Mouse (Mus musculus): ENCODE data around the gene 2010003K11Rik. TPM values are rescaled to one million over a fixed set of nuclear protein-coding genes. Genes with fewer than 3 reads are reported as not detected.

2010003K11Rik gene
- polyA plus RNA-seq, 1 experiment from 2014 or later = not detected

DNA sequence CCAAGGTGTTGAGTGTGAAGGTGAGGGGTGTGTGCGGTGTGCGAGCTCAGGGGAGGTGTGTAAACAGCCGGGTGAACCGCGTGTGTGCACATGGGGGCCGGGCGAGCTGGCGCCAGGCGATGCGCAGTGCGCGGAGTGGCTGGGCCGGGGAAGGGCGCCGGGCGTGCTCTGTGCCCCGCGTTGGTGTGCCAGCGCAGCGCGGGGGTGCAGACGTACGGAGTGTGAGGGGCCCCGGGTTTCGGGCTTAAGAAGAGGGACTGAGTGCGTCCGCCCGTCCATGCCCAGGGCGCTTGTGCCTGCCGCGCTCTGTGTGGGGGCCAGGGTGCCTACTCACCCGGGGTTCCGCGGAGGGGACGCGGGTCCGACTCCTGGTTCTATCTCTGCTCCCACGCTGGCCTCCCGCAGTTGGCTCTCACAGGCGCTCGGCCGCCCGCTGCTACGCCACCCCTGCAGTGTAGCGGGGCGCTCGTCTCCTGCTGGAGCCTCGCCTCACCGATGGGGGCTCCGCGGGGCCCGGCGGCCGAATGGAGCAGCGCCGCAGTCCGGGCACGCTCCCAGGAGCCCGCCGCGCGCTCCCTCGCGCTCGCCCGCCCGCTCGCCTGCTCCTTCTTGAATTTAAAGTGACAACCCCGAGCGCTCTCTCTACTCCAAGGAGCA, 21.7 kb downstream of the 2010003K11Rik start:
- H3K4me3 ChIP-seq (ENCODE audit: low read depth, low read length) = peak overlapping the region; percentile 54
- WGBS (ENCODE audit: insufficient replicate concordance) = under 1% methylated on average over 70 of the region's 70 CpGs
- H3K27me3 ChIP-seq (ENCODE audit: control insufficient read depth, insufficient read depth, low read length) = peaks cover 27% of the 10 kb centered on the region

DNA sequence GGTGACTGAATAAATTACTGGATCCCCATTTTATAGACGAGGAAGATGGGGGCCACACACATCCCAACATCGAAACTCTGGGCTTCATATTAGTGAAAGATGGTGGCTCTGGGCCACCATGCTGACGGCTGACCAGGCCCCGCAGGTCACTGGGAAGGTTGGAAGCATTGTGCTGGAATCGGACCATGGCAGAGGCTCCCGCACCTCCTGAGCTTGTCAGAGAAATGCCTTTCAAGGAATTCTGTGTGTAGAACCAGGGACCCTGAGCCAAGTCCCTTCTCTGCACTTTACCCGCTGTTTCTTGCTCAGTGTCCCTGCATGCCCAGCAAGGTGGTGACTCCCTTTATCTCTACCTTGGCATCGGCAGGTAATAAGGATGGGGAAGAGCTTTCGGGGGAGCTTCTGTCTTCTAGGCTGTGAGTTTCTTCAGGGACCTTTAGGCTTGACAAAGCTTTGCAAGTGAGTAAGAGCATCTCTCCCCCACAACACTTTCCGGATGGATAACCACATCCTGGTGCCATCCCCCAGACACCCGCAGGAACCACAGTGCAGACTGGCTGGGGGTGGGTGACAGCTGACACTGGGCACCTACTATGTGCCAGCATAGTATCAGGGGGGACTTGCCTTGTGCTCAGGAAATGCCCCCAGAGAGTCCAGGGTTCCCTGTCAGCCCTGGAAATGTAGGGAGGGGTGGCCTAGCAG, 23.0 kb downstream of the 2010003K11Rik start:
- H3K36me3 ChIP-seq (ENCODE audit: control insufficient read depth, insufficient read depth, low read length) = no peaks in the 10 kb centered on the region
- no peak for ATAC-seq (replicated peaks; ENCODE audit: insufficient number of reproducible peaks, low FRiP score, low TSS enrichment)
- H3K27ac ChIP-seq (ENCODE audit: low read depth, low read length) = no peak overlapping the region
- H3K4me3 ChIP-seq (ENCODE audit: low read depth, low read length) = no peak overlapping the region
- peaks cover 27% of the 10 kb centered on the region for H3K27me3 ChIP-seq (ENCODE audit: control insufficient read depth, insufficient read depth, low read length)
- no peaks in the 10 kb centered on the region for H3K9me3 ChIP-seq (replicated peaks; ENCODE audit: control insufficient read depth, low read length)
- 65% methylated on average over 11 of the region's 11 CpGs for whole genome bisulfite sequencing (ENCODE audit: insufficient replicate concordance)
- no peak overlapping the region for H3K9ac ChIP-seq (ENCODE audit: low read depth, low read length)
- peaks cover 6% of the 10 kb centered on the region; the same call in 1 of the 2 replicates for H3K4me1 ChIP-seq (ENCODE audit: control insufficient read depth, insufficient read depth, low read length)
- H3K4me2 ChIP-seq = no peak overlapping the region

More for the DNA sequence above, 21.7 kb downstream of the 2010003K11Rik start:
- Histone ChIP-seq H3K9me3 (replicated peaks; ENCODE audit: control insufficient read depth, low read length) (no peaks in the 10 kb centered on the region), H3K4me2 (peak overlapping the region; percentile 94), H3K36me3 (ENCODE audit: control insufficient read depth, insufficient read depth, low read length) (no peaks in the 10 kb centered on the region), H3K4me1 (ENCODE audit: control insufficient read depth, insufficient read depth, low read length) (peaks cover 6% of the 10 kb centered on the region; the same call in 1 of the 2 replicates), H3K27ac (ENCODE audit: low read depth, low read length) (no peak overlapping the region), H3K9ac (ENCODE audit: low read depth, low read length) (peak overlapping the region; percentile 66)
- 0 out of 2 replicates have a peak, but pooled peaks have one; percentile 17 for ATAC-seq (replicated peaks; ENCODE audit: insufficient number of reproducible peaks, low FRiP score, low TSS enrichment)

GRCm38 (mm10) chr19:4474739-4475138, 23.6 kb downstream of the 2010003K11Rik start:
- Histone ChIP-seq H3K9ac (ENCODE audit: low read depth, low read length) (no peak overlapping the region), H3K27me3 (ENCODE audit: control insufficient read depth, insufficient read depth, low read length) (peaks cover 27% of the 10 kb centered on the region), H3K4me3 (ENCODE audit: low read depth, low read length) (no peak overlapping the region), H3K4me2 (no peak overlapping the region), H3K4me1 (ENCODE audit: control insufficient read depth, insufficient read depth, low read length) (peaks cover 6% of the 10 kb centered on the region; the same call in 1 of the 2 replicates), H3K27ac (ENCODE audit: low read depth, low read length) (no peak overlapping the region), H3K36me3 (ENCODE audit: control insufficient read depth, insufficient read depth, low read length) (no peaks in the 10 kb centered on the region), H3K9me3 (replicated peaks; ENCODE audit: control insufficient read depth, low read length) (no peaks in the 10 kb centered on the region)
- 43% methylated on average over 3 of the region's 3 CpGs for WGBS (ENCODE audit: insufficient replicate concordance)
- no peak for ATAC-seq (replicated peaks; ENCODE audit: insufficient number of reproducible peaks, low FRiP score, low TSS enrichment)

- Histone ChIP-seq H3K4me1 (ENCODE audit: control insufficient read depth, insufficient read depth, low read length) (peaks cover 6% of the 10 kb centered on the region; the same call in 1 of the 2 replicates), H3K9me3 (replicated peaks; ENCODE audit: control insufficient read depth, low read length) (no peaks in the 10 kb centered on the region), H3K4me2 (no peak overlapping the region), H3K27ac (ENCODE audit: low read depth, low read length) (no peak overlapping the region), H3K9ac (ENCODE audit: low read depth, low read length) (no peak overlapping the region), H3K36me3 (ENCODE audit: control insufficient read depth, insufficient read depth, low read length) (no peaks in the 10 kb centered on the region), H3K27me3 (ENCODE audit: control insufficient read depth, insufficient read depth, low read length) (peaks cover 27% of the 10 kb centered on the region), H3K4me3 (ENCODE audit: low read depth, low read length) (no peak overlapping the region)
- no peak for ATAC-seq (replicated peaks; ENCODE audit: insufficient number of reproducible peaks, low FRiP score, low TSS enrichment)
- WGBS (ENCODE audit: insufficient replicate concordance) = 86% methylated on average over 5 of the region's 5 CpGs
Observed at GRCm38 (mm10) chr19:4473549-4473948, 24.8 kb downstream of the 2010003K11Rik start.

- no peaks in the 10 kb centered on the region for H3K27me3 ChIP-seq (ENCODE audit: control insufficient read depth, insufficient read depth, low read length)
- H3K4me2 ChIP-seq = no peak overlapping the region
- no peaks in the 10 kb centered on the region for H3K36me3 ChIP-seq (ENCODE audit: control insufficient read depth, insufficient read depth, low read length)
- 23% methylated on average over 5 of the region's 5 CpGs for WGBS (ENCODE audit: insufficient replicate concordance)
- H3K4me3 ChIP-seq (ENCODE audit: low read depth, low read length) = no peak overlapping the region
- H3K9ac ChIP-seq (ENCODE audit: low read depth, low read length) = no peak overlapping the region
- H3K27ac ChIP-seq (ENCODE audit: low read depth, low read length) = no peak overlapping the region
- no peak for ATAC-seq (replicated peaks; ENCODE audit: insufficient number of reproducible peaks, low FRiP score, low TSS enrichment)
- H3K9me3 ChIP-seq (replicated peaks; ENCODE audit: control insufficient read depth, low read length) = no peaks in the 10 kb centered on the region
- no peaks in the 10 kb centered on the region for H3K4me1 ChIP-seq (ENCODE audit: control insufficient read depth, insufficient read depth, low read length)
Observed at GRCm38 (mm10) chr19:4468363-4468762, 30.0 kb downstream of the 2010003K11Rik start.

- Histone ChIP-seq H3K27ac (ENCODE audit: low read depth, low read length) (no peak overlapping the region), H3K36me3 (ENCODE audit: control insufficient read depth, insufficient read depth, low read length) (no peaks in the 10 kb centered on the region), H3K9me3 (replicated peaks; ENCODE audit: control insufficient read depth, low read length) (no peaks in the 10 kb centered on the region), H3K4me2 (no peak overlapping the region), H3K9ac (ENCODE audit: low read depth, low read length) (no peak overlapping the region), H3K4me1 (ENCODE audit: control insufficient read depth, insufficient read depth, low read length) (no peaks in the 10 kb centered on the region), H3K27me3 (ENCODE audit: control insufficient read depth, insufficient read depth, low read length) (no peaks in the 10 kb centered on the region), H3K4me3 (ENCODE audit: low read depth, low read length) (no peak overlapping the region)
- no peak for ATAC-seq (replicated peaks; ENCODE audit: insufficient number of reproducible peaks, low FRiP score, low TSS enrichment)
- WGBS (ENCODE audit: insufficient replicate concordance) = 80% methylated on average over 4 of the region's 4 CpGs
Observed at GRCm38 (mm10) chr19:4464666-4465065, 33.7 kb downstream of the 2010003K11Rik start.

GRCm38 (mm10) chr19:4461981-4462380, 36.4 kb downstream of the 2010003K11Rik start:
- Histone ChIP-seq H3K9me3 (replicated peaks; ENCODE audit: control insufficient read depth, low read length) (no peaks in the 10 kb centered on the region), H3K9ac (ENCODE audit: low read depth, low read length) (no peak overlapping the region), H3K4me1 (ENCODE audit: control insufficient read depth, insufficient read depth, low read length) (no peaks in the 10 kb centered on the region), H3K27me3 (ENCODE audit: control insufficient read depth, insufficient read depth, low read length) (no peaks in the 10 kb centered on the region), H3K27ac (ENCODE audit: low read depth, low read length) (no peak overlapping the region), H3K4me3 (ENCODE audit: low read depth, low read length) (no peak overlapping the region), H3K4me2 (no peak overlapping the region), H3K36me3 (ENCODE audit: control insufficient read depth, insufficient read depth, low read length) (no peaks in the 10 kb centered on the region)
- WGBS (ENCODE audit: insufficient replicate concordance) = 71% methylated on average over 8 of the region's 8 CpGs
- ATAC-seq (replicated peaks; ENCODE audit: insufficient number of reproducible peaks, low FRiP score, low TSS enrichment) = no peak

- 11% methylated on average over 11 of the region's 11 CpGs for WGBS (ENCODE audit: insufficient replicate concordance)
- H3K27me3 ChIP-seq (ENCODE audit: control insufficient read depth, insufficient read depth, low read length) = no peaks in the 10 kb centered on the region
- H3K27ac ChIP-seq (ENCODE audit: low read depth, low read length) = no peak overlapping the region
- no peak overlapping the region for H3K4me3 ChIP-seq (ENCODE audit: low read depth, low read length)
- ATAC-seq (replicated peaks; ENCODE audit: insufficient number of reproducible peaks, low FRiP score, low TSS enrichment) = no peak
- H3K4me1 ChIP-seq (ENCODE audit: control insufficient read depth, insufficient read depth, low read length) = no peaks in the 10 kb centered on the region
- no peaks in the 10 kb centered on the region for H3K9me3 ChIP-seq (replicated peaks; ENCODE audit: control insufficient read depth, low read length)
- H3K9ac ChIP-seq (ENCODE audit: low read depth, low read length) = no peak overlapping the region
- H3K4me2 ChIP-seq = no peak overlapping the region
- H3K36me3 ChIP-seq (ENCODE audit: control insufficient read depth, insufficient read depth, low read length) = no peaks in the 10 kb centered on the region
Observed at GRCm38 (mm10) chr19:4456227-4456626, 42.2 kb downstream of the 2010003K11Rik start.
